Mouse (Mus musculus) layer of hippocampus, adult 18-20 months (tissue): ENCODE results near the gene Gtf2h2. TPM values are rescaled to one million over a fixed set of nuclear protein-coding genes. Genes with fewer than 3 reads are reported as not detected.
"Not testable (repeated sequence)": the region's sequence is repeated elsewhere in the genome, so short reads cannot be mapped to it uniquely, and the experiment has no call there.

Source experiments
- DNase-seq, 2 experiments: peaks; one replicate each; pipeline ENCODE4 v3.0.0; 2022; ENCODE audit warnings: low spot score in 2 of 2
- long read RNA-seq: library from polyadenylated mRNA; stranded (forward); transcript quantifications from one replicate; pipeline ENCODE4 v2.0.0, GENCODE M21; 2021
- total RNA-seq, 2 experiments: library from RNA; stranded (reverse); gene quantifications; 2 replicates each; pipeline ENCODE4 v1.2.3; 2021

The Gtf2h2 gene
- 10 to 100 TPM; 42.5 to 50.8 TPM for total RNA-seq
- long read RNA-seq, partial matches to known transcripts, result 3 of 15 reads
- long read RNA-seq, other reads (novel, unspliced or antisense), result 9 of 15 reads

- peak; percentile 79 to 89 for DNase-seq
These were observed at the start of gene Gtf2h2 for GRCm38 (mm10) chr13:100492061-100492787. TSS of gene Gtf2h2 (minus strand) at chr13:100492579.

GRCm38 (mm10) chr13:100536149-100536548 lies 43.8 kb upstream of the Gtf2h2 start:
- DNase-seq, result no peak

DNA sequence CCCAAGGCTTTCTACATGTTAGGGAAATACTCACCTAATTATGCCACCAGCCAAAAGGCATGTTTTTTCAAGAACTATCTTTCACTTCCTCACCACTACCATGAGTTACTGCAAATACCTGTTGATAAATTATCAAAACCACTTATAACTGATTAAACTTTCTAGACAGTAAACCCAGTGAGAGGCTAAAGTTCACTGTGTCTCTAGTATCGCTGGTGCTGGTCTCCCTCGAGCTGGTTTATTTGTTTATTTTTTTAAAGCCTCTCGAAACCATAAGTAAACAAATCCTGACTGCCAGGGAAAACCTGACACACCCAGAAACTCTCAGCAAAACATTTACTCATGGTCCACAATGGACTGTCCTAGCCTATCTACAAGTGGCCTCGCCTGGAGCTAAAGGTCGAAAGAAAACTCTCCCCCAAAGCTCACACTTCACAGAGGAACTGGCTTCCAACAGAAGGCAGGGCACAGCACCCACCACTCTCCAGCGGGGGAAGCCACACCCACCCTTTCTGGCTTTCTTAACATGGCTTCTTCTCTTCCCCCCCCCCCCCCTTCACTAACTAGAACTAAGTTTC lies 40.5 kb upstream of the Gtf2h2 start:
- no peak for DNase-seq

DNA sequence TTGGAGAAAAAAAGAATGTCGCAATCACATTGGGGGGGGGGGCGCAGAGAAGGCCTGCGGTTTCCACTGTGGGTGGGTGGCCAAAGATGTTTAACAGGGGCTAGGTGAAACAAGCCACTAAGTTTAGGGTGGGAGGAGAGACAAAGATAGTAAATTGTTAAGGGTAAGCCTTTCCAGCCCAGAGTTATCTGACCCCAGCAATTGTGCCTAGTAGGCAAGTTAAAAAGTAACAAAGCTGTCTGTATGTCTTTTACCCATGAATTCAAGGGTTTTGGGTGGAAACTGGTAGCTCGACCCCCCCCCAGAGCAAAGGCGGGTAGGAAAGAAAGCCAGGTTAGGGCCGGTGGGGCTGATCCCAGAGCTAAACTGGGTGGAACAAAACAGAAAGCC lies 34.3 kb upstream of the Gtf2h2 start:
- DNase-seq, result no peak

DNA sequence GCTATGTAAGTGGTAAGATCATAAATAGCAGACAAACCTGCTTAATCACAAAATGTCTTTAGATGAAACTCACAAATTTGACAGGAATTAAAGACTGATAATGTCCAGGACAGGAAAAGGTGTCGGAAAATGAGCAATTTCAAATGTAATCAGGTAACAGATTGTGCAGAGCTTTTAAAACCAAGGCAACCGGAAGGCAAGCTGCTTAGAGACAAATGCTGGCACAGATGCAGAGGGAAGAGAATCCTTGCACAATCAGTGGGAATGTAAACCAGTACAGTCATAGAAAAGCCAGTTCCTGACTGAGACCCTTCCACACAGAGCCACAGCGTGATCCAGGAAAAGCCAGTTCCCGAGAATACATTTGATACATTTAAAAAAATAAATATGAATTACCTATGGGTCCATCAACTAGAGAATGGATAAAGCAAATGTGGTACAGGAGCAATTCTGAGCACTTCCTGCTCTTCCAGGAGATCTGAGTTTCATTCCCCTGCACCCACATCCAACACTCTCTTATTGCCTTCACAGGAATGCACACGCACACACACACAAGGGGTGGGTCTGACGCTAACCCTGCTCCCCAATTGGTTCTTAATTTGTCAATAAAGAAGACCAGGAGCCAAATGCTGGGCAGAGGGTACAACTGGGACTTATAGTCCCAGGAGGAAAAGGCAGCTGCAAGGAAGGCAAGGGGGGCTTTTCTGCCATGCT lies 33.7 kb upstream of the Gtf2h2 start:
- peak; percentile 54 to 79 for DNase-seq

DNA sequence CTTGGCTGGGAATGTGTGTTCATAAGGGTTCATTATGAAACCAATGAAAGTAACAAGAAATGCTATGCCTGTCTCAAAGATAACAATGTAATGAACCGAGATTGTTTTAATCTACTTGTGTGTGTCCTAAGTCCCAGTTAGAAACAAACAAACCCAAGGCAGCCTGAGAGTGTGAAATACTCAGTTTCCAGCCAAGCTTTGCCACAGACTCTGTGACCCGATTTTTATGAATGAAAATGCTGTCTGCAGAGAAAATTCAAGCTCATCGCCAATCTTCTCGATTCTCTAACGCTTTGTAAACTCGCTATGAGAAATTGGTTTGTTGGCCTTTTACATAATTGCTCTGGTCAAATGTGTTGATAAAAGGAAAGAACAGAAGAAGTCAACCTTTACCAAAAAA lies 32.5 kb upstream of the Gtf2h2 start:
- peak in 1 of 2 experiments; percentile 22 for DNase-seq

- no peak for DNase-seq
These were observed 31.3 kb upstream of the Gtf2h2 start for GRCm38 (mm10) chr13:100523698-100524097.

DNA sequence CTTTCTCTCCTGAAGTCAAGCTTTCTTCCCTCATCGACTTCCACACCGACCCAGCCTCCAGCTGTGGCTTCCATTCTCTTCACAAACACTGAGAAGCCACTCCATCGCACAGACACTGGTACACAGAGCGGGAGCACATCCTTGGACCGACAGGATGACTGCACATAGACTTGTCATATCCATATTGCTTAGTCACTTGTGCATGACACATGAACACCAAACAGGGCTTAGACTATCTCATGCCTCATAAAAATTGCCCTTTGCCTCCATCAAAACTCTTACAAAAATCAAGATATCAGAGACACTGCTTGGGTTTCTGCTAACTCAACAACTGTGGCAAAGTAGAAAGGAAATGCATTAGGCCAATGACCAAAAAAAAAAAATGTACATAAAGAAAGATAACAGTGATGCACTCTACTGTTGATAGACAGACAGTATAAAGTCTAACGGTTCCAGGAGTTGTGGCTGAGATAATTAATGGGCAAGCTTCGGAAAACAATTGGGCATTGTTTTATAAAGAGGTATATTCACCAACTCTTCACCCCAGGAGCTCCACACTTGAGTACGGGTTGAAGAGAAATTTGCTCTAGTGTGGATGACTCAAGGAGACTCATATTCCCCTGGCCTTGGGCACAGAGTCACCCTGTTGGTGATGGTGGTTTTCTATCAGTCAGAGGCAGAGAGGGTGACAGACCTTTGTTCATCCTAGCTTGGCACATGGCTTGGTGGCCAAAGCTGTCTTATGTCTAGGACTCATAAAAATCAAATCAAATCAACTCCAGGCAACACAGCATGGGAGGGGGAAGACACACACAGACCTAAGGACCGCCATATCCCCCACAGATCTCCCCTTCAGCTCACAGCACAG lies 29.6 kb upstream of the Gtf2h2 start:
- DNase-seq, result no peak

GRCm38 (mm10) chr13:100519162-100519561 lies 26.8 kb upstream of the Gtf2h2 start:
- DNase-seq, result no peak

- DNase-seq, result no peak
These were observed 25.8 kb upstream of the Gtf2h2 start for GRCm38 (mm10) chr13:100518191-100518590.

DNA sequence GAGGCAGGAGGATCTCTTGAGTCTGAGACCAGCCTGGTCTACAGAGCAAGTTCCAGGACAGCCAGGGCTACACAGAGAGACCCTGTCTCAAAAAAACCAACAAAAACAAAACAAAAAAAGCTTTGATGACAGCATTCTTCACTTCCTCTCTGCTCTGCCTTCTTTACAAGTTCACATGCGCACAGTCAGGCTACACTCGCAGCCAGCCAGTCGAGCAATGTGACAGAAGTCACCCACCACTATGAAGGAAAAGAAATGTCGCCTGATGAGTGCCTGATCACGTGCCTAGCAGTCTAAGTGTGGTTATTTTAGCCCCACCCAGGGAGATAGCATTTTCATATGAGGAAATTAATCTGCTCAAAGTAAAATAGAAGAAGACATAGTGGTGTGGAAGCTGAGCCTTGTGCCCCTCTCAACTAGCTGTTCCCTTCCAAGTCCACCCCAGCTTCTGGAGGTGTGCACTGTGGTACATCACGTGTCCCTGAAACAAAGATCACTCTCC lies 25.3 kb upstream of the Gtf2h2 start:
- DNase-seq, result no peak

DNA sequence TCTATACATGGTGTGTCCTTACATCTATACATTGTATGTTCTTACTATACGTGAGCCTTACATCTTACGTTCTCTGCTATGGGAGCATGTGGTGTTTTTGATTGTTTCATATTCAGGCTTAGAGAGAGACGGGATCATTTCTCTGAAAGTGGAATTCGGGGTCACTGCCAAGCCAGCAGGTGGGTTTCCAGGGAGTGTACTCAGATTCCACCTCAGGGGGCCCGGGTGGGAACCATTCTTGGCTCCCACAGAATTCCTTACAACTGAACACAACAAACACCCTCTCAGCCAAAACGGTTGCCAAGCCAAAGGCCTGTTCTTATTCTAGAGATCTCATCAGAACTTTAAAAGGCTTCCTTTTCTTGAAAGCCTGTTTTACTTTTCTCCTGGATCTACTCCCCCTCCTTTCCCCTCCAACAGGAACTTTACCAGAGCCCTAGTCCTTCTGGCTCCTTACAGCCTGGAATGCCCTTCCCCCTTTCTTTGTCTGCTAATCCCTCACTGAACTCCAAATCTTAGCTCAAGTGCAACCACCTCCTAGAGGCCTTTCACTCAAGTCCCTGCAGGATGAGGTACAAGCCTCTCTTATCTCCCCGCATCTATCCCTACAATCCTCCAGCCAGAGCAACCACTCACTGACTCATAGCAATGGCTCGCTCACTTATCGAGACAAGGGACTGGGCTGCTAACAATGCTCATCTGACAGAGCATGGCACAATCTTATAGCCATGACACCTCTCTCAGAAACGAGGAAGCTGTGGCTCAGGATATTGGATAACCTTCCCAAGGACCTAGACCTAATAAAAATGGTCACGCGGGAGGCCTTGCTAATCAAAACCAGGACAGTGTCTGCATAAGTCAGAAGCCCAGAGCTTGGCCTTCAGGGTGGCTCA lies 24.1 kb upstream of the Gtf2h2 start:
- DNase-seq, result no peak

DNA sequence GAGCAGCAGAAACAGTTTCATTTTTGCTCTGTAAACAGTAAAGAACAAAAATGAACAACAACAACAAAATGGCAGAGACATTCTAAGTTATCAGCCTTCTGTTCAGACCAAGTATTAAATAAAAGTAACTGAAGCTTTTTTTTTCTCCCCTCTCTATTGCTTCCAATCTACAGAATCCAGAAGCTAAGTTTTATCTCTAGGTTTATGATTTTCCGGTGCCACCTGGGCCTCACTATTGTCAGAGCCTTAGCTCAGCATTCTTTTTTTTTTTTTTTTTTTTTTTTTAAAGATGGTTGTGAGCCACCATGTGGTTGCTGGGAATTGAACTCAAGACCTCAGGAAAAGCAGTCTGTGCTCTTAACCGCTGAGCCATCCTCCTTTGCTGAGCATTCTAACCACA lies 20.4 kb upstream of the Gtf2h2 start:
- DNase-seq, result no peak

DNA sequence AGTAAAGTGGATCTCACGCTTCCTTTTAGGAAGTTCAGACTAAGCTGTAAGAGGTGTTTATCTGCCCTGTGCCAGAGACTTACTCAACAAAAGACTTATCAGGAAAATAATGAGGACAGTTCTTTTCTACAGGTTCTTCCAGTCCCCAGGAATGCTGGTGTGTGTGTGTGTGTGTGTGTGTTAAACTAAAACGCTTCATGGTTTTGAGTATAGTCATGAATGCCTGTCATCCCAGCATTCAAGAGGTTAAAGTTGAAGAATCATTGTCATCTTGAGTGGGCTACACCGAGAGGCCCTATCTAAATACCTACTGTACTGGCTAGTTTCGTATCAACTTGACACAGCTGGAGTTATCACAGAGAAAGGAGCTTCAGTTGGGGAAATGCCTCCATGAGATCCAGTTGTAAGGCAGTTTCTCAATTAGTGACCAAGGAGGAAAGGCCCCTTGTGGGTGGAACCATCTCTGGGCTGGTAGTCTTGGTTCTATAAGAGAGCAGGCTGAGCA lies 19.5 kb upstream of the Gtf2h2 start:
- DNase-seq, result no peak

- no peak for DNase-seq
These were observed 18.9 kb upstream of the Gtf2h2 start for GRCm38 (mm10) chr13:100511146-100511859.

DNA sequence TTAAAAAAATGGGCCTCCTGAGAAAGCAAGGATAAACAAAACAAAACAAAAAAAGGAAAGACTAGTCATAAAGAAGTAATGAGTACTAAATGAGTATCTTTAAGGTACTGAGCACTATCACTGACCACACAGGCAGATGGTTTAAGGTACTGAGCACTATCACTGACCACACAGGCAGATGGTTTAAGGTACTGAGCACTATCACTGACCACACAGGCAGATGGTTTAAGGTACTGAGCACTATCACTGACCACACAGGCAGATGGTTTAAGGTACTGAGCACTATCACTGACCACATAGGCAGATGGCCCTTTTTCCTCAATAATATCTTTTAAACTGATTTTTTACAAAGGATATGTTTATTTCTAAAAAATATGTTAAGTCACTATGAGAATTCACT lies 7.2 kb upstream of the Gtf2h2 start:
- not testable (repeated sequence) for DNase-seq

DNA sequence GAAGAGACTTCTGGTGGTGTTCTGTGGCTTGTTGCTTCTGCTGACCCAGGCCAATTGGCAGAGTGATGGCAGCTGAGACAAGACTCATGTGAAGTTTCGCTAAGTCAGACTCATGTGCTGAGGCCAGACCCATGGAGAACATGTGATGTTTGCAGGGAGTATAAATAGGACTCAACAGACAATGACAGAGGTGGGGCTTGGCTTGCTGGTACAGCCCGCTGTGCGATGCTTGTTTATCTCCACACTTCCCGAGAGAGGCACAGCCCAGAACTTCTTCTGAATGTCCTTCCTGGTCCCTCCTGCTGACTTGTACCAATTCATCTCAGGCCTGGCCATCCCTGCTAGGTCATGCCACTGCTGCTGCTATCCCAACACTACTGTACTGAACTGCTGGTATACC lies 3.0 kb upstream of the Gtf2h2 start:
- DNase-seq, result no peak

- DNase-seq, result not testable (repeated sequence)
These were observed 2.0 kb upstream of the Gtf2h2 start for GRCm38 (mm10) chr13:100494370-100494769.

DNA sequence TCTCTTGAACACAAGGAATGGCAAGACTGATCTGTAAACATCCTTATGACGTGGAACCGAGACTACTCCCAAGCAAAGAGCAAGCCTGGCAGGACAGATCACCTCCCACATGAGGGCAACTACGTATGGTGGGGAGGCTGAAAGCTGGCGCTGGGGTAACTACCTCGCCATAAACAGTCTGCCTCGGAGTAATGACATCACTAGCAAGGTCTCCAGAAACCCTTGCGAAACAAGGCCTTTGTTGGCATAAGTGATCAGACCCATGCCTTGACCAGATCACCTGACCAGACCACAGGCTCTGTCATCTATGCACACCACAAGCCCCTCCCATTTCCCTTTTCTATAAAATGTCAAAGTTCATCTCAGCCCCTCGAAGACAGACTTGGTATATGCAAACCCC lies 934 bp upstream of the Gtf2h2 start:
- DNase-seq, result no peak
